Mouse (Mus musculus) spleen, adult 18-20 months (tissue): ENCODE results near the gene Taf13.
A peak's percentile ranks its signal among the peaks of the same experiment; 100 is the strongest.
"Not testable (repeated sequence)": the region's sequence is repeated elsewhere in the genome, so short reads cannot be mapped to it uniquely, and the experiment has no call there.

Source experiments
- DNase-seq, 2 experiments: peaks; one replicate each; pipeline ENCODE4 v3.0.0; 2022; ENCODE audit warnings: mixed read lengths in 2 of 2

Gene Taf13

DNA sequence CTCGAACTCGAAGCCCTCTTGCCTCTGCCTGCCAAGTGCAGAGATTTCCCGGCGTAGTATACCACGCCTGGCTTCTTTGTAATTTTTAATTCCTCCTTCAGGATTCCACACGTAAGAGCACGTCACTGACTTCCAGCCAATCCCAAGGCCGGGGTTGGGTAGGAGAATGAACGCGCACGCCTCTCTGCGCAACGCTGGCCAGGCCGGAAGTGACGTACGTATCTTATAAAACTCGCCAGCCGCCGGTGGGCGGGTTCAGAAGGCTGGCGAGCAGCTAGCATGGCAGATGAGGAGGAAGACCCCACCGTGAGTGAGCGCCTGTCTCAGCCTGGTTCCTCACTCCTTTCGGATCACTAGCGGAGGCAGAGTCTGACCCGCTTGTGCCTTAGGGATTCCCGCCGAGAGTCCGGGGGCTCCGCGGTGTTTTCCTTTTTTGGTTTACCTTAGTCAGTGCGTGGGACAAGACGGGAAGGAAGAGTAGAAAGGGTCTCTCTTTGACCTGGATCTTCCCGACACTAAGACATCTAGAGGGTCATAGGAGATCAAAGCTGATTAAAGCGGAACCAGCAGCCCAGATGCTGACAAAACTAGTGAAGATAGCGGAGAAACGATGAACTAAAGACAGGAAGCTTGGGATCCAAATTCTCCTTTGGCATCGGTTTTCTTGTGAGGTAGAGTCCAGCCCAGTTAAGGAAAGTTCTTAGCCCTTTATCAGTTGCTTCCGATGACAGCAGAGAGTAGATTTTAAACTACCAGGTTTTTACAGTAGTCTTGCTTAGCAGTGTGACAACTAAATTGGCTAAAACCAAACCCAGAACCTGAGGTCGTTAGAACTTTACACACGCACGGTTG lies at the start of gene Taf13:
Taf13 (plus strand) TSS at position 256 of the 852 bp plus-strand sequence.
- peak; percentile 92 to 95 for DNase-seq

- no peak for DNase-seq
Observed at GRCm38 (mm10) chr3:108523415-108523814, 48.1 kb upstream of the Taf13 start.

DNA sequence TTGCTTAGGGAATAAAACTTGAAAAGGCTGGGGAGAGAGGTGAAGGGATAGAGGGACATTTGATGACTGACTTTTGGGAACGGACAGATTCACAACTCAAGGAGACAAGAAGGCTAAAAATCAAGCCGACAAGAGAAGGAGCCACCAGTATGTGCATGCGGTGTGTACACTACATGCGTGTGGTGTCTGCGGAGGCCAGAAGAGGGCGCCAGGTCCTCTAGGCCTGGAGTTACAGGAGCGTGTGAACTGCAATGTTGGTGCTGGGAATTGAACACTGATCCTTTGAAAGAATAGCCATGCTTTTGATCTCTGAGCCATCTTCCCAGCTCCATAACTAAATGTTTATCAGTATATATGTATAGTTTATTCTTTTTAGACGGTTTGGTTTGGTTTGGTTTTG lies 43.0 kb upstream of the Taf13 start:
- DNase-seq, result no peak

DNA sequence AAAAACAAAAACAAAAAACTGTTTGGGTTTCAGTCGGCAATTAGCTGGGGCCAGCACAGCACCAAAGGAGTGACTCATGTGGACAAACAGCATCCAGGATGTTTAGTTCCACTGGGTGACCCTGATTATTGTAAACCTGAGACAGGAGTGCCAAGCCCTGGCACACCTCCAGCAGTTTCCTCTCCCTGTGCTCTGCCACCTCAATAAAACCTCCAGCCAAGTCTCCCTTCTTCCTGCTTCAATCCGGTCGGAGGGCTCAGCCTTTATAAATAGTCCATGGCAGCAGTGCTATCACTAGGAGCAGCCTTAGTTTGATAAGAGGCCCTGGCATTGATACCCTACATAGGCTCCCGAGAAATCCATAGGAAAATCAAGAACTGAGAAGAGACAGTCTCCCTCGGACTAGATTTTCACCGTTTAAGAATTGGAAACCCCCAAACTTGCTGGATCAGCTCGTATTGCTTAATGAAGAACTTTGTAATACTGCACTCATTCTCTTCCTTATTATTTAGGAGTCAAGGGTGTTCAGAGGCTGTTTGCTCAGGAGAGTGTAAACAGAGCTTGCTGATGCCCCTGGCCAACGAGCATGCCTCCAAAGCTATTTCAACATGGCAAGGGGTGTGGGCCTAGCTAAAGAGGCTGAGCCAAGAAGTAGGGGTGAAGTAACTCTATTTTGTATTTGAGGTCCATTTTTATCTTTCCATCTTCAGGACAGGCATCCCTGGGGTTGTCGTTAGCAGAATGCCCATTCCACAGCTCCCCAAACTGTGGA lies 38.2 kb upstream of the Taf13 start:
- no peak for DNase-seq

- DNase-seq, result no peak
Observed at GRCm38 (mm10) chr3:108533951-108534350, 37.5 kb upstream of the Taf13 start, which contains the start of gene 1700013F07Rik. 1700013F07Rik (plus strand) TSS chr3:108534150.

GRCm38 (mm10) chr3:108535896-108536516 lies 35.5 kb upstream of the Taf13 start:
- no peak for DNase-seq

GRCm38 (mm10) chr3:108536517-108537260 lies 34.8 kb upstream of the Taf13 start, which contains the start of gene 5330417C22Rik:
5330417C22Rik (minus strand) TSS chr3:108536536.
- DNase-seq, result peak; percentile 18 to 24

GRCm38 (mm10) chr3:108537303-108537702 lies 34.2 kb upstream of the Taf13 start:
- DNase-seq, result peak; percentile 50 to 74

GRCm38 (mm10) chr3:108542299-108542698 lies 29.2 kb upstream of the Taf13 start:
- DNase-seq, result no peak

- DNase-seq, result no peak
Observed at GRCm38 (mm10) chr3:108554111-108554561, 17.4 kb upstream of the Taf13 start.

DNA sequence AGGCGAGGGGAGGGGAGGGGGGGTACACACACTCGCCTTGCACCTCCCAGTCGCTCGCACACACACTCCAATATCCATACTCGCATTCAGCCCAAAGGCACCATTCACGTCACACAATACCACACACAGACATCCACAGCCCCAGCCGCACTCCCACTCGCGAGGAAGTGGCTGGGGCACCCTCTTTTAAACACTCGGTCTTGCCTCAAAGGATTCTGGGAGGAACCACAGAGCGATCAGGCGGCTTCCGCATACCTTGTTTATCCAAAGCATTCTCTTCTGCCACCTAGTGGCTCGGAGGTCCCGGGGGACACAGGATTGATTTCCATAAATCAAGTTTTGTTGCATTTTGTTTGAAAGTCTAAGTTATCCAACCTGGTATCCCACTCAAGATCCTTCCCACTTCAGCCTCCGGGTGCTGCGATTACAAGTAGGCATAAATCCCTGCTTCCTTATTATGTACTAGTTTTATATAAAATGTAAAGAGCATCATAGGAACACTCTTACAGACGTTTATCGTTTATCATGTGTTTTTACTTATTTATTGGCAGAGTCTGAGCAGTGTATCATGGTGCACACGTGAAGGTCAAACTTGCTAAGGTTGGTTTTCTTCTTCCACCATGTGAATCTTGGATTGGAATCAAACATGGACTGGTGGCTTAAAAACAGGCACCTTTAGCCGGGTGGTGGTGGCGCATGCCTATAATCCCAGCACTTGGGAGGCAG lies 16.7 kb upstream of the Taf13 start:
- DNase-seq, result peak; percentile 84 to 91

- no peak for DNase-seq
Observed at GRCm38 (mm10) chr3:108557888-108558287, 13.6 kb upstream of the Taf13 start.

DNA sequence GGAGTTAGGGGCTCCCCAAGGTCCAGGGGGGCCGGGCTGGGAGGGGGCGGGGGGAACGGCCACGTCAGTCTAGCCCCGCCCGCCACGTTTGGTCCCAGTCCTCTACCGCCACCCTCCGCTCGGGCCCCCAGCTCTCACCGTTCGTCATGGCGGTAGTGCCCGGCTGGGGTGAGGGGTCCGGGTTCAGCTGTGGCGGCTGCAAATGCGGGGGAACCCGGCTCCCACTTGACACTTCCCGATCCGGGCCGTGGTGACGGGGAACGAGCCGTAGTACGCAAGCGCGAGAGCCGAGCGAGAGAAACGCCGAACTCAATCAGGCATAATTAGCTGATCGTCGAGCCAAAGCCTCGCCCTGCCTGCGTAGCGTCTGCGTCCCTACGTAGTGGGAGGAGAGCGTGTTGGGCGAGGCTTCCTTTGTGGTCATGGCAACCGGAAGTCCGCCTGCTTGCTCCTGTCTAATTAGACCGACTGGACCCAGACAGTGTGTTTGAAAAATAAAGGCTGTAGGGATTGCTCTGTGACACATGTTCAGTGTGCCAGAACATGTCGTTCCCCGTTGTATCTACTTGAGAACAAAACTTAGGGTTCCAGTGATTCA lies 9.3 kb upstream of the Taf13 start, which contains the start of gene Tmem167b:
Tmem167b (minus strand) TSS at position 334 of the 598 bp plus-strand sequence.
- DNase-seq, result peak; percentile 92 to 93

GRCm38 (mm10) chr3:108562777-108563271 lies 8.7 kb upstream of the Taf13 start:
- peak; percentile 10 to 38 for DNase-seq

GRCm38 (mm10) chr3:108563309-108563708 lies 8.2 kb upstream of the Taf13 start:
- peak; percentile 62 to 79 for DNase-seq

- no peak for DNase-seq
Observed at GRCm38 (mm10) chr3:108567990-108568877, 3.3 kb upstream of the Taf13 start.

DNA sequence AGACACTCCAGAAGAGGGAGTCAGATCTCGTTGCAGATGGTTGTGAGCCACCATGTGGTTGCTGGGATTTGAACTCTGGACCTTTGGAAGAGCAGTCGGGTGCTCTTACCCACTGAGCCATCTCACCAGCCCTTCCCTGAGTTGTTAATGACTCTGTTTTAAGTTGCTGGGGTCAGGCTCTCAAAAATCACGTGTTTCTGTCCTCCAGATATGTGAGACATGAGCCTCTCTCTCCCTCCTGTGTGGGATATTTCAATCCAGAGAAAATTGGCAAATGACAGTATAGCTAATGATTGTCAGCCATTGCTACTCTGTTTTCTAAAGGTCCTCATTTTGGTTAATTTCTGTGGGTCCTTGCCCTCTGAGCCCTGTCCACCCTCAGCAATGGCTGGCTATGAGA lies 1.9 kb upstream of the Taf13 start:
- not testable (repeated sequence) for DNase-seq

DNA sequence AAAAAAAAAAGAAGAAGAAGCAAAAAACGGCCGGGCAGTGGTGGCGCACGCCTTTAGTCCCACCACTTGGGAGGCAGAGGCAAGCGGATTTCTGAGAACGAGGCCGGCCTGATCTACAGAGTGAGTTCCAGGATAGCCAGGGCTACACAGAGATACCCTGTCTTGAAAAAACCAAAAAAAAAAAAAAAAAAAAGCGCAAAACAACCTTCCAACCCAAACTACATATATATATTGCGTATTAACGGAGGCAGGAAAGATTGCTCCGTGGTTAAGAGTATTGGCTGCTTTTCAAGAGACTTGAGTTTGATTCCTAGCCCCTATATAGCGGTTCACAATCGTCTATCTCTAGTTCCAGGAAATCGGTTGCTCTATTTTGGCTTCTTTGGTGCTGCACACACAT lies 685 bp upstream of the Taf13 start:
- DNase-seq, result no peak

GRCm38 (mm10) chr3:108572309-108573010 lies 962 bp downstream of the Taf13 start:
- DNase-seq, result no peak
